Mouse (Mus musculus): ENCODE results near the gene Nos1ap.

DNA sequence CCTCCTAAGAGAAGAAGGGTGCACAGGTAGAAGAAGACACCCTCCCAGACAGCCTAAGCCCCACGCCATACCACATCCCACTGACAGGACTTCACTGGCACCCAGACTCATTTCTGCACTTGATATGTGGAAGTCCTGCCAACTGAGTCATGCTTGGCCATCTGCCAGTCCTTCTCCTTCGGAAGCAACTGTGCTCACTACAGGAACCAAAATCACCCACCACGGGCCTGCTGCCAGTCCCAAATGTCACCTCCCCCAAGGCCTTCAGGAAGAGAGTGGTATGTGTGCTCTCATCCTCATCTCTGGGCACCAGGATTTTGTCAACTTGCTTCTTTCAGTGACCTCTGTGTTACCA lies 34.7 kb downstream of the Nos1ap start:
- TF ChIP-seq CTCF (IDR thresholded peaks at IDR 0.05; ENCODE audit: low read depth) (no peak), EP300 (optimal IDR thresholded peaks at IDR 0.05) (no peak)
